Mouse (Mus musculus) forelimb bud, embryonic 11.5 days (tissue): ENCODE results near the gene Micu1.

Source experiments
- DNase-seq: peaks from one replicate; pipeline ENCODE4 v3.0.0-alpha.2; 2012; ENCODE audit warnings: low read depth, low spot score

Micu1 gene

GRCm38 (mm10) chr10:59902606-59902990 lies 200.3 kb downstream of the Micu1 start:
- DNase-seq: no peak

- no peak for DNase-seq
Observed at GRCm38 (mm10) chr10:59903170-59903569, 200.9 kb downstream of the Micu1 start.

- DNase-seq: no peak
Observed at GRCm38 (mm10) chr10:59907080-59907609, 204.9 kb downstream of the Micu1 start.

GRCm38 (mm10) chr10:59907695-59908299 lies 205.5 kb downstream of the Micu1 start:
- DNase-seq: no peak

GRCm38 (mm10) chr10:59908776-59909315 lies 206.6 kb downstream of the Micu1 start:
- DNase-seq: no peak

- no peak for DNase-seq
Observed at GRCm38 (mm10) chr10:59909357-59909847, 207.1 kb downstream of the Micu1 start.

- DNase-seq: no peak
Observed at GRCm38 (mm10) chr10:59911091-59911490, 208.8 kb downstream of the Micu1 start.

- peak; percentile 69 for DNase-seq
Observed at GRCm38 (mm10) chr10:59911561-59912198, 209.4 kb downstream of the Micu1 start.
